Mouse (Mus musculus): Measurements from ENCODE around the gene Lrrc73.

The Lrrc73 gene

DNA sequence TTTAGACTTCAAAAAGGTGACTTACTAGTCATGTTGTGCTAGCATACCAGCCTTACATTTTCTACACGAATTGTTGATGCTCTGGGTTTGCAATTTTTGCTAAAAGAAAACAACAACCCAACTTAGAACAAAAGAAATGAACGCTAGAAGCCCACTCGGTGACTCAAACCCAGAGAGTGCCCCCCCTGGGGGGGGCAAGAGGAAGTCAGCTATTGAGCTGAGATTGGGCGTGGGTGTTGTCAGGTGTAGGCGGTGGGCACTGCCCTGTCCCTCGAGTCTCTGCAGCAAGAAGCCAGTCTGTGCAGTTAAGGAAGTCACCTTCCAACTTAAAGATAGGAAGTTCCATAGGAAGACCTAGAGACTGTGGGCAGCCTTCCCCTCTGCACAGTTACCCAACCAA lies 43.3 kb downstream of the Lrrc73 start:
- DNase-seq (ENCODE audit: low spot score): no peak

GRCm38 (mm10) chr17:46297028-46297363 lies 43.7 kb downstream of the Lrrc73 start:
- no peak for DNase-seq (ENCODE audit: low spot score)

DNA sequence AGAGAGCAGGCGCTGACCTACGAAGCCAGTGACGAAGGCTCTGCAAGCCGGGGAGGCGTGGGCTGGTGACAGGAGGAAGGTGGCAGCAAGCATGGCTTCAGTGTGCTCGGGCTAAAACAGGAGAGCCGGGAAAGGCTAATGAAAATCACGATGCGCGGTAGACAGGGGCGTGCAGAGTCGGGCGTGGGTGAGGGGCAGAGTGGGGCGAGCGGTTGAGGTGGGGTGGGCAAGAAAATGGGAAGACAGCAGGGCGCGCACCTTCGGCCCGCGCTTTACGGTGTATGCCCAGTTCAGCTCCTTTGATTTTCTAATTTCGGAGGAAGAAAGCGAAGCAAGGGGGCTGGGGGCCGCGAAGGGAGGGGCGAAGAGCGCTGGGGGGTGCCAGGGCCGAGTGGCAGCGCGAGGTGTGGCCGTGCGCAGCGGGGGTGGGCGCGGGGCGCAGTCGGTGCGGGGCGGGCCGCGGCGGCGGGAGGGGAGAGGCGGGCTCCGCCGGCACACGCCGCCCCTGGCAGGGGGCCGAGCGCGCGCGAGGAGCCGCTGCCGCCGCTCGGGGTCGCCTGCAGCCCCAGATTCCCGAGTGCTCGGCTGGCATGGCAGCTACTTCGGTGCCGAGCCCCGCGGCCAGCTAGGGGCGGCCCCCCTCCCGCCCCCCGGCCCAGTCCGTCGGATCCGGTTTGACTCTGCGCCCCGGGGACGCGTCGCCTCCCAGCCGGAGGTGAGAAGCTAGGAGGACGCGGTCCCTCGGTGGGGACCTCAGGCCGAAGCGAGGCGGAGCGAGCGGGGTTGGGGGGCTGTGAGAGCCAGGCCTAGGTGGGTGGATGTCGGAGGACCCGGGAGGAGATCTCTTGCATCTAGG lies 44.3 kb downstream of the Lrrc73 start, which contains the start of gene Dlk2:
Gene Dlk2, plus strand, starts transcription at position 58 of the 856 bp plus-strand sequence.
- no peak for DNase-seq (ENCODE audit: low spot score)

DNA sequence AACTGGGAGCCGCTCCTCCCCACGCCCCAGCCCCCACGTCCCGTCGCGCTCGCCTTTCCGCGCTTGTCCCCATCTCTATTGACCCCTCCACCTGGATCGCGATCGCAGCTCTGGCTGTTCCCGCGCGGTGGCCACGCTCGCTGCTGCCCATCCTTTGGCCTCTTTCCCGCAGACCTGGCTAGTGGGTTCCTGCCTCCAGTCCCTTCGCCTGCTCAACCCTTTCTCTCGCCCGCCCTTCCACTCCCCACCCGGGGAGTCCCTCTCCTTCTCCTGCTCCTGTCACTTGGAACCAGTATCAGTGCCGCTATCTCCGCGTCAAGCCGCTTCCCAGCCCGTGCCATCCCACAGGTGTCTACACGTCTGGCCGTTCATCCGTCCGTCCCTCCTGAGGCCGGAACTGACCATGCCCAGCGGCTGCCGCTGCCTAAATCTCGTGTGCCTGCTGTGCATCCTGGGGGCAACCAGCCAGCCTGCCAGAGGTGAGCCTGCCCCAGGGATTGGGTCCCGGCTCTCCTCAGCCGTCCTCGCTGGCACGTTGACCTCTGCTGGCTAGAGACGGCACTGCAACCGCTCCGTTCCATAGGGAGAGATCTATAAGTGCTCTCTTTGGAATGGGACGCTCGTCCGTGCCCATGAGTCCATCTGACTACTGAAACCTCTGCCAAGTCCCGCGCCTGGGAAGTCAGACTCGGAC lies 45.0 kb downstream of the Lrrc73 start:
- peak; percentile 76 for DNase-seq (ENCODE audit: low spot score)

- no peak for DNase-seq (ENCODE audit: low spot score)
These were observed 48.6 kb downstream of the Lrrc73 start for GRCm38 (mm10) chr17:46301892-46302291.

DNA sequence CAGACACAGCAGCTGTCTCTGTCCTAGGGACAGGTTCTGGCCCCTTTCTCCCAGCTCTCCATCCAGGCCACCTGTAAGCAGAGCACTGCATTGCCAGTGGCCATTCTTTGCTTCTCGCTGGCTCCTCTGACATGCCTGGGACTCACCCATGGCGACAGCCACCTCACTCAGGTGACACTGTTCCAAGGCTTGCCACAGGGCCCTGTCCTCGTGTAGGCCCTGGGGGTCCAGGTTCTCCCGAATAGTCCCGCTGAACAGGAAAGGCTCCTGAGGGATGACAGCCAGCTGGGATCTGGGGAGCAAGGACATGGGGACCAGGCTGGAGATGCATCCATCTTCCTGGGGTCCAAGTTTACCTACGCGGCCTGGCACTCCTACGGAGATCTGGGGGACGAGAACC lies 50.9 kb downstream of the Lrrc73 start:
- DNase-seq (ENCODE audit: low spot score): no peak
